Mouse (Mus musculus) small intestine, adult 2 months (tissue): ENCODE measurements around the gene Il34.

ENCODE experiments used
- CTCF ChIP-seq: fragments of 200-500 bp; IDR thresholded peaks from 2 replicates; pipeline ENCODE4 v1.5.1; 2012; ENCODE audit warnings: low read depth, mild to moderate bottlenecking, control low read depth, inconsistent platforms, low read length, moderate library complexity, mixed read lengths; ENCODE audit not compliant: insufficient replicate concordance, insufficient read length; ENCODE audit errors: extremely low read depth
- POLR2A ChIP-seq: fragments of 200-500 bp; IDR thresholded peaks from 2 replicates; pipeline ENCODE4 v1.6.1; 2012; ENCODE audit warnings: low read depth, mild to moderate bottlenecking, control low read depth, inconsistent platforms, low read length, moderate library complexity

DNA sequence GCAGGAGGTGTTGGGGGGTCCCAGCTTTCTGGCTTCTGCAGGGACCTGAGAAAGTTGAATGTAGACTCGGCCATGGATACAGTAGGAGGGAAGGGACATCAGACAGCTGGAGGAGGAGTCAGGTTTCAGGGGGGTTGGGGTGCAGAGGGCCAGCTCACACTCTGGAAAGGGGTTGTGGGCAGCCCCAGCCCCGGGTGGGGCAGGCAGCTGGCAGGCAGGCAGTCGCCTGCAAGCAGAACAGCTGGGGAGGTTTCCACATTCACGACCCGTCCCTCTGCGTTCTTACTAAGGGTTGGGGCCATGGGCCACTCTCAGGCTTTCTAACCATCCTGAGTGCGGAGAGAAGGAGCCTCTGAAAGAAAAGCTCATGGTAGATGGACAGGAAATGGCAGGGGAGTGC is 88.6 kb downstream of the Il34 start:
- TF ChIP-seq CTCF: no peak
- no peak for TF ChIP-seq POLR2A
